Mouse (Mus musculus): Measurements from ENCODE around the gene Elmsan1. TPM values are rescaled to one million over a fixed set of nuclear protein-coding genes. Genes with fewer than 3 reads are reported as not detected.

Gene Elmsan1
- polyA plus RNA-seq, 1 experiment from 2014 or later = 9.2 TPM

DNA sequence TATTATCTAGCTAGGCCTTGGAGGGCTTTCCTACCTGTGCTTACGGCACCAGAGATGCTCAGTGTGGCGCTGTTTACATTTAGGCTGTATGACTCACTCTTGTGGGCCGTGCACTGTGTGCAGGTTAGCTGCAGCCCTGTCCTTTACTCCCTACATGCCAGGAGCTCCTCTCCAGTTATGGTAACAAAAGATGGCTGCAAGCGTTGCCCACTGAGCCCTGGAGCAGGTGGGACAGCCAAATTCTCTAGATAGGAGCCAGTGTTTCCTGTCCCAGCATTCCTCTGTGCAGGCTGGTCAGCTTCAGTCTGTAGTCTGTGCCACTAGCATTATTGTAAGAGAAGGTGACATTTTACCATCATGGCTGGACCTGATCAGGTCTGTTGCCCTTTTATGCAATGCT is 77.4 kb downstream of the Elmsan1 start:
- Histone ChIP-seq H3K36me3 (peaks cover 25% of the 10 kb centered on the region), H3K4me1 (no peaks in the 10 kb centered on the region), H3K27me3 (ENCODE audit: low read depth, poor library complexity, severe bottlenecking) (no peaks in the 10 kb centered on the region), H3K4me3 (no peak overlapping the region), H3K27ac (no peak overlapping the region), H3K9me3 (replicated peaks) (no peaks in the 10 kb centered on the region)
- 90% methylated on average over 4 of the region's 4 CpGs for WGBS
- no peak for DNase-seq (ENCODE audit: low spot score)

DNA sequence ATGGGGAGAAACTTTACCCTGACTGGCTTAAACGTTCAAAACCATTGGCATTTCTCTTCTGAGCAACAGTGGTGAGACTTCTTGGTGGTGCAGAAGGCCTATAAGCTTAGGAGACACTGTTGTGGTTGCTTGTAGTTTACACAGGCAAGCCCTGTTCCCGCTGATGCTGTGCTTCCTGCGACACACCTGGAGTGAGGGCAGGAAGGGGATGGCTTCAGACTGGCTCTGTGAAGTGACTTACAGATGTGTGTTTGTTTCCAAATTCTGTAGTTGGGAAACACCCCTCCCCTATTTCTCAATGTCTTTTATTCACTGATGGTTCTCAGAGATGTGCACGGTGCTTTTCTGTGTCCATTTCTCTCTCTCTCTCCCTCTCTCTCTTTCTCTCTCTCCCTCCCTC is 78.5 kb downstream of the Elmsan1 start:
- Histone ChIP-seq H3K9me3 (replicated peaks) (no peaks in the 10 kb centered on the region), H3K36me3 (peaks cover 33% of the 10 kb centered on the region), H3K27ac (no peak overlapping the region), H3K27me3 (ENCODE audit: low read depth, poor library complexity, severe bottlenecking) (no peaks in the 10 kb centered on the region), H3K4me3 (no peak overlapping the region), H3K4me1 (no peaks in the 10 kb centered on the region)
- no peak for DNase-seq (ENCODE audit: low spot score)
- WGBS = 75% methylated on average over 4 of the region's 4 CpGs

DNA sequence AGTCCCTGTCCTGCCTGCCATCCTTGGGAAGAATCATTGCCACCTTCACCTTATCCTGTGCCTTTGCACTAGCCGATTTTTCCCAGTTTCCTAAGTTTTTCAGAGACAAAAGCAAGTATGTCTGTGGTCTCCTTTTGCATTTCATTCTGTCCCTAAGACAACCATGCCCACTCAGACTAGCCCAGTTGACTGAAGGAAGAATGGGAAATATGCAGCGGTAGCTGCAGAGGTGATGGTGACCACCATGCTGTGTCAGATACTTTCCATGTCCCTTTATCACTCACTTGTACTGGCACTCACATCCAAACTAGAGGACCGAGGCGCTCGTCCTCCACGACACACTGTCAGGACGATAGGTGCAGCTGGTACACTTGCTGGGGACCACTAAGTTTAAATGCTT is 81.5 kb downstream of the Elmsan1 start:
- Histone ChIP-seq H3K36me3 (peaks cover 31% of the 10 kb centered on the region), H3K4me1 (no peaks in the 10 kb centered on the region), H3K27me3 (ENCODE audit: low read depth, poor library complexity, severe bottlenecking) (no peaks in the 10 kb centered on the region), H3K27ac (no peak overlapping the region), H3K9me3 (replicated peaks) (no peaks in the 10 kb centered on the region), H3K4me3 (no peak overlapping the region)
- 94% methylated on average over 7 of the region's 7 CpGs for WGBS
- no peak for DNase-seq (ENCODE audit: low spot score)

DNA sequence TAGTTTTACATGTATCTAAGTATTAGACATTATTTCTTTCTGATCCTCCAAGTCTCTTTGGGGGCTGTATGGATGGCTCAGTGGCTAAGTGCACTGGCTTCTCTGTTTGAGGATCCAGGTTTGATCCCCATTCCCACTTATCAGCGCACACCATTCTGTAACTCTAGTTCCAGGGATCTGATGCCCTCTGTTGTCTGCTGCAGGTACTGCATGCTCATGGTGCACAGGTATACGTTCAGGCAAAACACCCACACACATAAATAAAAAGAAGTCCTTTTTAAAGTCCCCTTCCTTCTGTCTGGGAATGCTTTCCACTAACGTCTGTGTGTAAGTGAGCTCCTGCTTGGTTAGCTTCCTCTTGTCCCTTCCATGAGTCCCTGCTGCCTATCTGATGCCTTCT is 86.4 kb downstream of the Elmsan1 start:
- peak; percentile 50 for DNase-seq (ENCODE audit: low spot score)

DNA sequence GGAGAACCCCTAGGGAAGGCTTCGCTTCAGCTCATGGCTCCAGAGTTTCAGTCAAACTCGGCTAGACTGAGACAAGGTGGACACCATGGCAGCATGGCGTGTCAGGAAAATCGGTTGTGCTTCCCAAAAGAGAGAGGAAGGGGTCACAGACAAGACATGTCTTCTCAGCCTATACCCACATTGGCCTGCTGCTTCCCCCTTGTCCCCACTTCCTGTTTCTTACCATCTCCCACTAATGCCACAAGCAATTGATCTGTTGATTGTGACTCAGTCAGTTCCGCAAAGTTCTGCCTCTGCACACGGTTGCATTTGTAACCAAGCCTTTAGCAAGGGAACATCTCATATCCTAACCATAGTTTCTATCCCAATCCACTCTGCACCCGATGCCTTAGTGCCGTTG is 88.8 kb downstream of the Elmsan1 start:
- peaks cover 29% of the 10 kb centered on the region for H3K36me3 ChIP-seq
- DNase-seq (ENCODE audit: low spot score) = no peak
- 93% methylated on average over 8 of the region's 8 CpGs for WGBS
- no peaks in the 10 kb centered on the region for H3K27me3 ChIP-seq (ENCODE audit: low read depth, poor library complexity, severe bottlenecking)
- H3K9me3 ChIP-seq (replicated peaks) = no peaks in the 10 kb centered on the region
- H3K4me3 ChIP-seq = no peak overlapping the region
- H3K27ac ChIP-seq = no peak overlapping the region
- no peaks in the 10 kb centered on the region for H3K4me1 ChIP-seq

More for the DNA sequence above, 86.4 kb downstream of the Elmsan1 start:
- Histone ChIP-seq H3K4me3 (no peak overlapping the region), H3K9me3 (replicated peaks) (no peaks in the 10 kb centered on the region), H3K36me3 (peaks cover 47% of the 10 kb centered on the region), H3K27me3 (ENCODE audit: low read depth, poor library complexity, severe bottlenecking) (no peaks in the 10 kb centered on the region), H3K27ac (no peak overlapping the region), H3K4me1 (no peaks in the 10 kb centered on the region)
- 59% methylated on average over 3 of the region's 3 CpGs for WGBS

DNA sequence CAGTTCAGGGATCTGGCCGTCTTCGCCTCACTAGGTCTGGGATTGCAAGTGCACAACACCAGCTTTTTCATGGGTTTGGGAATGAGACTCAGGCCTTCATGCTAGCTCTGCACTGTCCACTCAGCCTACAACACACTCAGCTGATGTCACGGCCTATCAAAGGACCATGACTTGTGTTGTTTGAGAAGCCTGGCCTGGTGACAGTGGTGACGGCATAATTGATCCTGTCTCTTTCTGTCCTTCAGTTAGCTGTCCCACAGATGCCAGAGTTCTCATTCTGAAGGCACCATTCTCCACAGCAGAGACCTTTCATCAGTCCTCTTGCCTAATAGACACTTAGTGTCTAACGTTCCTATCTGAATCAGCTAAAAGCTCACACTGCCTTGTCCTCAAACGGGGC is 90.1 kb downstream of the Elmsan1 start:
- H3K27ac ChIP-seq = no peak overlapping the region
- no peaks in the 10 kb centered on the region for H3K9me3 ChIP-seq (replicated peaks)
- DNase-seq (ENCODE audit: low spot score) = no peak
- H3K36me3 ChIP-seq = peaks cover 29% of the 10 kb centered on the region
- H3K4me3 ChIP-seq = no peak overlapping the region
- no peaks in the 10 kb centered on the region for H3K27me3 ChIP-seq (ENCODE audit: low read depth, poor library complexity, severe bottlenecking)
- H3K4me1 ChIP-seq = no peaks in the 10 kb centered on the region
- WGBS = 89% methylated on average over 6 of the region's 6 CpGs

DNA sequence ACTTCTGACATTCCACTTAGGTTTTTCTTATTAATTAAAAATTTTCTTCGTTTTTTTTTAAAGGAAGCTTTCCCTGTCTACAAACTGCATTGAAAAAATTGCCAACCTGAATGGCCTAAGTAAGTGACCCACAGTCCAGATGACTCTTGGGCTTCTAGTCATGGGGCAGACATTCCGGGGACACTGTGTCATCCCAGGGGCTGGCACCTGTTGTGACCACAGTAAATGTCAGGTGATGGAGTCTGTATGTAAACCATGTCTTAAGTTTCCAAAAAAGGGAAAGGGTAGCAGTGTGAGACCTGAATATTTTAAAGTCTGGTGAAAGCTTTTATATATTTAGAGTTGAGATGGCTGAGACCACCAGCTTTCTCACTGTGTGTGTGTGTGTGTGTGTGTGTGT is 91.8 kb downstream of the Elmsan1 start:
- H3K4me1 ChIP-seq = no peaks in the 10 kb centered on the region
- peaks cover 24% of the 10 kb centered on the region for H3K36me3 ChIP-seq
- H3K27ac ChIP-seq = no peak overlapping the region
- H3K9me3 ChIP-seq (replicated peaks) = no peaks in the 10 kb centered on the region
- no peak for DNase-seq (ENCODE audit: low spot score)
- WGBS = 79% methylated on average over 2 of the region's 2 CpGs
- no peaks in the 10 kb centered on the region for H3K27me3 ChIP-seq (ENCODE audit: low read depth, poor library complexity, severe bottlenecking)
- H3K4me3 ChIP-seq = no peak overlapping the region

DNA sequence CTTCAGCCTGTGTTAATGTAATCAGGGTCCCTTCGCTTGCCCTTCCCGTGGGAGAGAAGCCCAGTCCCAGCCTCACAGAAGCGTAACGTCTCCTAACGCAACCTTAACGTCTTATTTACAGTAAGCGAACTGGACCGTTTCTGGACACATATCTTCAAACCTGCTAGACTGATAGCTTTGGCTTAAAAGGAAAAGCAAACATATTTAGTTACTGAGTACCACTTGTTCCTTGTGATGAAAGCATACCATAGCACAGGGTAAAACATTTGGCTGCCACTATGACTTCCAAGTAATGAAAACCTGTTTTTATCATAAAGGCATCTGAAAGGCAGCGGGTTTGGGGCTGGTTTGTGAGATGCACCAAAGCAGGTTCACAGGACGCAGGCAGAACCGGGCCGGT is 92.8 kb downstream of the Elmsan1 start:
- Histone ChIP-seq H3K4me3 (no peak overlapping the region), H3K27ac (no peak overlapping the region), H3K9me3 (replicated peaks) (no peaks in the 10 kb centered on the region), H3K27me3 (ENCODE audit: low read depth, poor library complexity, severe bottlenecking) (no peaks in the 10 kb centered on the region), H3K4me1 (no peaks in the 10 kb centered on the region), H3K36me3 (peaks cover 18% of the 10 kb centered on the region)
- no peak for DNase-seq (ENCODE audit: low spot score)
- WGBS = 88% methylated on average over 12 of the region's 12 CpGs

DNA sequence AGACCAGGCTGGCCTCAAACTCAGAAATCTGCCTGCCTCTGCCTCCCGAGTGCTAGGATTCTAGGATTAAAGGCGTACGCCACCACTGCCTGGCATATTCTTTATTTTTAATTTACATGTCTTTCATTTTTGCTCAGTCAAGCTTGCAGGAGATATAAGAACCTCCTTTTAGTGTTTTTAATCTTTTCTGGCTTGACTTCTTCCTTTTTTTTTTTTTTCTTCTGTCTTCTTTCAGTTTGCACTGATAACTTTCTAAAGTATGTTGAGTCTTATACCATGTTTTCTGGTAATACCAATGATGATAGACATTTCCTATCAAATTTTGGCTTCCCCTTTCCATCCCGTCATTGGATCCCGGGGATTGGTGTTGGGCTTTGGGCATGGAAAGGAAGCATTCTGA is 99.1 kb downstream of the Elmsan1 start:
- H3K27me3 ChIP-seq (ENCODE audit: low read depth, poor library complexity, severe bottlenecking) = no peaks in the 10 kb centered on the region
- peaks cover 8% of the 10 kb centered on the region for H3K4me1 ChIP-seq
- DNase-seq (ENCODE audit: low spot score) = no peak
- no peak overlapping the region for H3K4me3 ChIP-seq
- WGBS = 94% methylated on average over 5 of the region's 5 CpGs
- H3K9me3 ChIP-seq (replicated peaks) = no peaks in the 10 kb centered on the region
- no peak overlapping the region for H3K27ac ChIP-seq
- H3K36me3 ChIP-seq = no peaks in the 10 kb centered on the region

DNA sequence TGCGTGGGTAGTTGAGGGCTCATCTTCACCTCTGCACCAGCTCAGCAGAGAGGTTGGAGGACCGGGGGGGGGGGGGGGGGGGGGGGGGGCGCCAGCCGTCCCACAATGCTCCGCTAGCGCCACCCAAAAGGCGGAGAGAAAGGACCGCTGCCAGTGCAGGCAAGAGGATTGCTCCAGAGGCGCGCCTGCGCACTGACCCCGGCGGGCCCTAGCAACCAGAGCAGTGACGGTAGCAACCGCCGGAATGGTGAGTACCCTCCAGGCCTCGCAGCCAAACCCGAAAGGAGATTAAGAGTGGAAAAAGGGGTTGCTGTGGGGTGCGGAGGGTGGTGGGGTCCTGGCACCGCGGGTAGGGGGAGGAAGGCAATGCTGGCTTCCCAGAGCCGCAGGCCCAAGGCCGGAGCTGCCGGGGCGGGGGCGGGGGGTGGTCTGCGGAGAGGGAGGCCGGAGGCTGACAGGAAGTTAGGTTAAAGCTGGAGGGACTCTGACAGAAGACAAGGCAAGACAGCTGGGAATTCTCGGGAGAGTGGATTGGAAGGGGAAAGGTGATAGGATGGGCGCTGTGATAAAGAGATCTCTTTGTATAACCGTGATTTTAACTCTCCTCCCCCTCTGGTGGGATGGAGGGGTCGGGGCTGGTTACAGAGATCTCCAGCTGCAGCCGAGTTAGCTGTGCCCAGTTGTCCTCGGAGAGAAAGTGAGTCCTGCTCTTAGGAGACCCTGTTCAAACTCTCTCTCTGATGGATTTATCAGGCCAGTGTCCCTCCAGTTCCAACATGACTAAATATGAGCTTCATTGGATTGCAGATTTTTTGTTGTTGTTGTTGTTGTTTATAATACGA is 104.3 kb downstream of the Elmsan1 start, which contains the start of gene Dnal1:
TSS of gene Dnal1 (plus strand) at position 214 of the 842 bp plus-strand sequence.
- 3% methylated on average over 30 of the region's 35 CpGs for WGBS
- Histone ChIP-seq H3K36me3 (no peaks in the 10 kb centered on the region), H3K9me3 (replicated peaks) (no peaks in the 10 kb centered on the region), H3K4me3 (peak within 1 kb of the TSS; percentile 88), H3K27me3 (ENCODE audit: low read depth, poor library complexity, severe bottlenecking) (no peaks in the 10 kb centered on the region), H3K27ac (peak within 1 kb of the TSS; percentile 82), H3K4me1 (peaks cover 9% of the 10 kb centered on the region)
- peak; percentile 94 for DNase-seq (ENCODE audit: low spot score)

DNA sequence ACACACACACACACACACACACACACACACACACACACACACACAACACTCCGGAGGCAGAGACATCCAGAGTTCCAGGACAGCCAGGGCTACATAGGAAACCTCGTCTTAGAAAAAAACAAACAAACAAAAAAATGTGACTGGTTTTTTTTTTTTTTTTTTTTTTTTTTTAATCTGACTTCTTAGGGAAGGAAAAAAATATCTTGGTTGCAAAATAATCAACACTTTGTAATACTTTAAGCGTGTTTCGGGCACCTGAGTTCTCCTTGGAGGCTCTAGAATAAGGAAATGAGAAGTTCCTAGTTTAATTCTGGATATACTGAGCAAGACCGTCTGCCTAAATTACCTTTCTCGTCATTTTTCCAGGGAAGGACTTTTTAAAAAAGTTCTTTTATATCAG is 105.0 kb downstream of the Elmsan1 start:
- no peaks in the 10 kb centered on the region for H3K27me3 ChIP-seq (ENCODE audit: low read depth, poor library complexity, severe bottlenecking)
- 58% methylated on average over 6 of the region's 6 CpGs for WGBS
- peak overlapping the region; percentile 88 for H3K4me3 ChIP-seq
- DNase-seq (ENCODE audit: low spot score) = no peak
- H3K36me3 ChIP-seq = no peaks in the 10 kb centered on the region
- peaks cover 9% of the 10 kb centered on the region for H3K4me1 ChIP-seq
- no peaks in the 10 kb centered on the region for H3K9me3 ChIP-seq (replicated peaks)
- H3K27ac ChIP-seq = peak overlapping the region; percentile 82; the same call in 1 of the 2 replicates

DNA sequence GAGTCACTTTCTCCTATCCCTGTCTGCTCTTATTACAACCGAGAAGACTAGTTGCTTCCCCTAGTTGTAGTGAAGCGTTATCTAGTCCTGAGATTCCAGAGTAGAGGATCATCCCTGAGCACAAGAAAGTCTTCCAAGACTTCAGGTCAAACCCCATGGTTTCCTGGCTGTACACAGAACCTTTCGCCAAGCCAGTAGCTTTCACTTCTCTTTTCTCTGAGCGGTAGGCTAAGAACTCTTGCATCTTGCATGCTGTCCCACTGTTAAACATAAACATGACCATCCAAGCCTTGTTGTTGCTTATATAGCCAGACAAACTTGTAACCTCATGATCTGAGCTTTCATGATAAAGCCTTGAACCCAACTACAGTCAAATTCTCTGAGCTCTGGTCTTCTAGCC is 107.9 kb downstream of the Elmsan1 start:
- no peaks in the 10 kb centered on the region for H3K27me3 ChIP-seq (ENCODE audit: low read depth, poor library complexity, severe bottlenecking)
- H3K4me1 ChIP-seq = peaks cover 9% of the 10 kb centered on the region
- DNase-seq (ENCODE audit: low spot score) = no peak
- H3K4me3 ChIP-seq = no peak overlapping the region
- H3K9me3 ChIP-seq (replicated peaks) = no peaks in the 10 kb centered on the region
- 91% methylated on average over 4 of the region's 4 CpGs for WGBS
- H3K36me3 ChIP-seq = no peaks in the 10 kb centered on the region
- no peak overlapping the region for H3K27ac ChIP-seq

DNA sequence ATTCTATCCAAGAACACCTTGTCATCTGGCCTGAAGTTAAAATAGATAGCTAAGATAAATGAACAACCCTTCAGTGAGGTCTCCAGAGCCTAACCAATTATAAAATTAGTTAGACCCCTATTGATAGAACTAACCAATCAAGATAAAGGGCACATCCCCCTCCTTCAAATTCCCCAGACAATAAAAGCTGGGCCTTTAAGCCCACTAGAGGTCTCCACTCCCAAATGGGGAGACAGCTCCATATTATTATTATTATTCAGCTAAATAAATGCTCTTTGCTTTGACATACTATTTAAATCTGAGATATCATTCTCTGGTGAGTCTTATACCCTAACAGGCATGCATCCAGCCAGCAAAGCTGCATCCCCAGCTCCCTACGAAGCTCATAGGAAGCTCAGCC is 108.8 kb downstream of the Elmsan1 start:
- whole genome bisulfite sequencing = 85% methylated on average over 1 of the region's 1 CpGs

More for the DNA sequence above, 108.8 kb downstream of the Elmsan1 start:
- H3K4me3 ChIP-seq = no peak overlapping the region
- H3K4me1 ChIP-seq = peaks cover 4% of the 10 kb centered on the region
- no peak overlapping the region for H3K27ac ChIP-seq
- no peaks in the 10 kb centered on the region for H3K9me3 ChIP-seq (replicated peaks)
- H3K36me3 ChIP-seq = no peaks in the 10 kb centered on the region
- H3K27me3 ChIP-seq (ENCODE audit: low read depth, poor library complexity, severe bottlenecking) = no peaks in the 10 kb centered on the region
- DNase-seq (ENCODE audit: low spot score) = no peak
